Mouse (Mus musculus): ENCODE data around the gene Eif2a. TPM values are rescaled to one million over a fixed set of nuclear protein-coding genes. Genes with fewer than 3 reads are reported as not detected.

Gene Eif2a
- polyA plus RNA-seq, 1 experiment, result 9.9 TPM

DNA sequence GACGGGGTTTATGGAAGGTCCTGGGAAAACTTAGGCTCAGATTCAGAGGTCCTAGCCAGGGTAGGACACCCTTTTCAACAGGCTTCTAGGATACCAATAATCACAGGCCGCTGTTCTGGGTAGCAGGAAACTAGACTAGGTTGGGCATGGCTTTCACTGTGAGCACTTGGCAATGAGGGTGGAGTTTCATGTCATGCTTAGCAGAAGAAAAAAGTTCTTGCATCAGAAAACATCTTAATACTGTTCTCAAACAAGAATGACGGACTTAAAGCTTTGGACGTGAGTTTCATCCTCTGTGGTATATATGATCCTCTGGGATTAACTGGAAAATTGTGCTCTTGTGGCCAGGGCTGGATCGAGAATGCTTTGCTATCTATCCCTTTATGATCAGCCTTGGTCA, 7.8 kb upstream of the Eif2a start:
- peaks cover 4% of the 10 kb centered on the region; the same call in 1 of the 2 replicates for H3K4me1 ChIP-seq (ENCODE audit: control insufficient read depth, insufficient read depth, low read length)
- 70% methylated on average over 5 of the region's 5 CpGs for WGBS
- no peak overlapping the region for H3K4me3 ChIP-seq (replicated peaks; ENCODE audit: extremely low read depth, low read depth, low read length)
- TF ChIP-seq CTCF (IDR thresholded peaks at IDR 0.05; ENCODE audit: insufficient read depth, low read length) (no peak), POLR2A (IDR thresholded peaks at IDR 0.05; ENCODE audit: borderline replicate concordance, extremely low read depth, low read depth, low read length) (no peak)
- DNase-seq, result no peak

DNA sequence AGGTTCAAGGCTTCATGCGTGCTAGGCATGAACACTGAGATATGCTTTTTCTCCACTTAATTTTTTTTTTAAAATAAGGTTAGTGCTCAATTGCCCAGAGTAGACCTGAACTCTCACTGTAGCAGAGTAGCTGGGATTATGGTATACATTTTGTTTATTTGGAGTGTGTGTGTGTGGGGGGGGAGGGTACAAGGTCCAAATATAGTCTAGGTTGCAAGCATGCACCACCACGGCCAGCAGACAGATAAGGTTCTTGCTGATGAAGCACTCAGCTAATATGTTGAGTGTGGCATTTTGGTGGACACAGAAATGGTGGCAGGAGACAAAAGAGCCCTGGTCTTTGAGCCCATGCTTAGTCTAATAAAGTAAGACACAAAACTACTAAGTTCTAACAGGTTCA, 6.7 kb upstream of the Eif2a start:
- Histone ChIP-seq H3K4me1 (ENCODE audit: control insufficient read depth, insufficient read depth, low read length) (peaks cover 5% of the 10 kb centered on the region), H3K4me3 (replicated peaks; ENCODE audit: extremely low read depth, low read depth, low read length) (no peak overlapping the region)
- no peak for DNase-seq
- 70% methylated on average over 2 of the region's 2 CpGs for WGBS
- TF ChIP-seq POLR2A (IDR thresholded peaks at IDR 0.05; ENCODE audit: borderline replicate concordance, extremely low read depth, low read depth, low read length) (no peak), CTCF (IDR thresholded peaks at IDR 0.05; ENCODE audit: insufficient read depth, low read length) (no peak)

GRCm38 (mm10) chr3:58519536-58519935, 6.1 kb upstream of the Eif2a start:
- peaks cover 6% of the 10 kb centered on the region for H3K4me1 ChIP-seq (ENCODE audit: control insufficient read depth, insufficient read depth, low read length)
- WGBS, result 46% methylated on average over 3 of the region's 3 CpGs
- H3K4me3 ChIP-seq (replicated peaks; ENCODE audit: extremely low read depth, low read depth, low read length), result no peak overlapping the region
- TF ChIP-seq CTCF (IDR thresholded peaks at IDR 0.05; ENCODE audit: insufficient read depth, low read length), result no peak
- no peak for TF ChIP-seq POLR2A (IDR thresholded peaks at IDR 0.05; ENCODE audit: borderline replicate concordance, extremely low read depth, low read depth, low read length)
- no peak for DNase-seq

- no peak for DNase-seq
- no peak overlapping the region for H3K4me3 ChIP-seq (replicated peaks; ENCODE audit: extremely low read depth, low read depth, low read length)
- H3K4me1 ChIP-seq (ENCODE audit: control insufficient read depth, insufficient read depth, low read length), result peaks cover 6% of the 10 kb centered on the region
- no peak for TF ChIP-seq POLR2A (IDR thresholded peaks at IDR 0.05; ENCODE audit: borderline replicate concordance, extremely low read depth, low read depth, low read length)
- no peak for TF ChIP-seq CTCF (IDR thresholded peaks at IDR 0.05; ENCODE audit: insufficient read depth, low read length)
- 71% methylated on average over 6 of the region's 6 CpGs for WGBS
Observed at GRCm38 (mm10) chr3:58520286-58520685, 5.3 kb upstream of the Eif2a start.

- peaks cover 7% of the 10 kb centered on the region for H3K4me1 ChIP-seq (ENCODE audit: control insufficient read depth, insufficient read depth, low read length)
- no peak overlapping the region for H3K4me3 ChIP-seq (replicated peaks; ENCODE audit: extremely low read depth, low read depth, low read length)
- no peak for DNase-seq
- WGBS, result 87% methylated on average over 2 of the region's 2 CpGs
- TF ChIP-seq POLR2A (IDR thresholded peaks at IDR 0.05; ENCODE audit: borderline replicate concordance, extremely low read depth, low read depth, low read length) (no peak), CTCF (IDR thresholded peaks at IDR 0.05; ENCODE audit: insufficient read depth, low read length) (no peak)
Observed at GRCm38 (mm10) chr3:58521361-58521760, 4.3 kb upstream of the Eif2a start.

DNA sequence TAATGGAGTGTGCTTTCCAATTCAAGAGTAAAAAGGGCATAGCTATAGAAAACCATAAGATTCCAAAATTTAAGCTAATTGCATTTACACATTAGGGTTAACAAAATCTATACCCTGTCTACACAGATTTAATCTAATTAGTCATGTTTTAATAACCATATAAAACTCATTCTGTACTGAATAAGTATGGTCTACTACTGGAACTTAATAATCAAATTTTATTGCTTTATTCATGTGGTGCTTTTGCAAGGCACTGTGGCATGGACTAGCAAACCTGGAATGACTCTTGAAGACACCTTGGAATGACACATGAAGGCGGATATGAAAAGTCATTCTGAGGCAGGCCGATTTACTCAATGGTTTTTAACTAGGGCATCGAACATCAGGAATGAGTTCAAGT, 2.2 kb upstream of the Eif2a start:
- Histone ChIP-seq H3K4me1 (ENCODE audit: control insufficient read depth, insufficient read depth, low read length) (peaks cover 7% of the 10 kb centered on the region), H3K4me3 (replicated peaks; ENCODE audit: extremely low read depth, low read depth, low read length) (no peak overlapping the region)
- DNase-seq, result no peak
- WGBS, result 91% methylated on average over 3 of the region's 3 CpGs
- no peak for TF ChIP-seq POLR2A (IDR thresholded peaks at IDR 0.05; ENCODE audit: borderline replicate concordance, extremely low read depth, low read depth, low read length)

- Histone ChIP-seq H3K4me1 (ENCODE audit: control insufficient read depth, insufficient read depth, low read length) (peaks cover 6% of the 10 kb centered on the region; the same call in 1 of the 2 replicates), H3K4me3 (replicated peaks; ENCODE audit: extremely low read depth, low read depth, low read length) (peak overlapping the region; percentile 45)
- WGBS, result 27% methylated on average over 4 of the region's 4 CpGs
- TF ChIP-seq POLR2A (IDR thresholded peaks at IDR 0.05; ENCODE audit: borderline replicate concordance, extremely low read depth, low read depth, low read length) (no peak), CTCF (IDR thresholded peaks at IDR 0.05; ENCODE audit: insufficient read depth, low read length) (no peak)
- no peak for DNase-seq
Observed at GRCm38 (mm10) chr3:58524246-58524645, 1.4 kb upstream of the Eif2a start.

- Histone ChIP-seq H3K4me3 (replicated peaks; ENCODE audit: extremely low read depth, low read depth, low read length) (peak overlapping the region; percentile 97), H3K4me1 (ENCODE audit: control insufficient read depth, insufficient read depth, low read length) (peaks cover 6% of the 10 kb centered on the region; the same call in 1 of the 2 replicates)
- no peak for DNase-seq
- no peak for TF ChIP-seq POLR2A (IDR thresholded peaks at IDR 0.05; ENCODE audit: borderline replicate concordance, extremely low read depth, low read depth, low read length)
- TF ChIP-seq CTCF (IDR thresholded peaks at IDR 0.05; ENCODE audit: insufficient read depth, low read length), result no peak
- WGBS, result under 1% methylated on average over 40 of the region's 40 CpGs
Observed at GRCm38 (mm10) chr3:58525166-58525565, 455 bp upstream of the Eif2a start.

- WGBS, result 3% methylated on average over 4 of the region's 4 CpGs
- TF ChIP-seq CTCF (IDR thresholded peaks at IDR 0.05; ENCODE audit: insufficient read depth, low read length), result no peak
- TF ChIP-seq POLR2A (IDR thresholded peaks at IDR 0.05; ENCODE audit: borderline replicate concordance, extremely low read depth, low read depth, low read length), result no peak
- Histone ChIP-seq H3K4me3 (replicated peaks; ENCODE audit: extremely low read depth, low read depth, low read length) (peak overlapping the region; percentile 64), H3K4me1 (ENCODE audit: control insufficient read depth, insufficient read depth, low read length) (peaks cover 6% of the 10 kb centered on the region; the same call in 1 of the 2 replicates)
- DNase-seq, result no peak
Observed at GRCm38 (mm10) chr3:58526408-58526737, 752 bp downstream of the Eif2a start.

DNA sequence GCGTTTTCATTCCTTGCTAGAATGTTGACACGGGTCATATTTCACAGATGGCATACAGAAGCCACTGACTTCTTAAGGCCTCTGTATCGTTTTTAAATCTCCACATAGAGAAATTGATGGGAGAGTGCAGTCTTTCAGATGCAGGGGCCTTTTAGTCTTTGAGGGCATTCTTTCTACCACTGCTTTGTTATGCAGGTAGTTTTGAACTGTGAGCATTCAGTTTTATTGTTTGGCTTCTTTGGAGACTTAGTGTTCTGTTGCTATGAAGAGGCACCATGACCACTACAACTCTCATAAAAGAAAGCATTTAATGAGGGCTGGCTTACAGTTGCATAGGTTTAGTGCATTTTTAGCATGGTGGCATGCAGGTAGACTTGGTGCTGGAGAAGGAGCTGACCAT, 11.0 kb downstream of the Eif2a start:
- WGBS, result 94% methylated on average over 3 of the region's 3 CpGs
- no peak for TF ChIP-seq CTCF (IDR thresholded peaks at IDR 0.05; ENCODE audit: insufficient read depth, low read length)
- TF ChIP-seq POLR2A (IDR thresholded peaks at IDR 0.05; ENCODE audit: borderline replicate concordance, extremely low read depth, low read depth, low read length), result no peak
- DNase-seq, result no peak
- no peak overlapping the region for H3K4me3 ChIP-seq (replicated peaks; ENCODE audit: extremely low read depth, low read depth, low read length)
- no peaks in the 10 kb centered on the region for H3K4me1 ChIP-seq (ENCODE audit: control insufficient read depth, insufficient read depth, low read length)

Data from lung, adult 2 months (tissue).